Mouse (Mus musculus) adrenal gland, postnatal 36 days (tissue): ENCODE measurements around the gene Igsf3. TPM values are rescaled to one million over a fixed set of nuclear protein-coding genes. Genes with fewer than 3 reads are reported as not detected.

Experiments used
- DNase-seq, 2 experiments: peaks; one replicate each; pipeline ENCODE4 v3.0.0; 2021; ENCODE audit warnings: mixed read lengths in 1 of 2
- total RNA-seq, 2 experiments: library from RNA; stranded (reverse); gene quantifications; 2 replicates each; pipeline ENCODE4 v1.2.3; 2021

The Igsf3 gene
- total RNA-seq, 2 experiments from 2014 or later = 5.2 to 6.7 TPM

GRCm38 (mm10) chr3:101372345-101372980 lies 4.4 kb upstream of the Igsf3 start:
- DNase-seq = peak; percentile 71 to 78

DNA sequence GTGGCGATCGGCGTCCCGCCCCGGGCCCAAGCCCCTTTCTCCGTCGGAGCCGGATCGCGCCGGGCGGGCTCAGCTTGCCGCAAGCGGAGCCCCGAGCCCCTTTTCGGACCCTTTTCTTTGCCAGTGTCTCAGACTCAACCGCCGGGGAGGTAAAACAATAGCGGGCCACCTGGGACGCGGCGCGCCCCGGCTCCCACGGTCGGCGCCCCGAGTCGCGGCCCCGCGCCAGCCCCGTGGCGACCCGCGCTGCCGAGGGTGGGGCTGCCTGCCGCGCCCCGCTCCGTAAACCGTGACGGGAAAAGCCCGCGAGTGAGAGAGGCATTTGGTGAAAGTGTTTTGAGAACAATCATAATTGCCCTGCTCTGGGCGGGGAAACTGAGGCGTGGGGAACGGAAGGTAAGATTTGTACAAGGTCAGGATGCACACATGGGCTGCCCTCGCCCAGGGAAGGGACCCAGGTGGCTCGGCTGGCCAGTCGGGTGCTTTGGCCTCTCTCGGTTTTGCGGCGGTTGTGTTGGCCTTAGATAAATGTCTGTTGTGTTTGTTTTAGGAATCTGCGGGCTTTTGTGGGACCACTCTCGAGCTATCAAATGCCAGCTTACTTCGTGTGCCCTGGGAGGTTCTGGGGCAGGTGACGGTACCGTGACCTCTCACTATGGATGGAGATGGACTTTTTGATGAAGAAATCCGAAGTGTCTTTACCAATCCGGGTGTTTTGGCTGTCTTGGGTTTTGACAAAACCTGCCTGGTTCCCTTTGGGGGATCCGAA lies 557 bp downstream of the Igsf3 start:
- DNase-seq = peak; percentile 17 to 30

DNA sequence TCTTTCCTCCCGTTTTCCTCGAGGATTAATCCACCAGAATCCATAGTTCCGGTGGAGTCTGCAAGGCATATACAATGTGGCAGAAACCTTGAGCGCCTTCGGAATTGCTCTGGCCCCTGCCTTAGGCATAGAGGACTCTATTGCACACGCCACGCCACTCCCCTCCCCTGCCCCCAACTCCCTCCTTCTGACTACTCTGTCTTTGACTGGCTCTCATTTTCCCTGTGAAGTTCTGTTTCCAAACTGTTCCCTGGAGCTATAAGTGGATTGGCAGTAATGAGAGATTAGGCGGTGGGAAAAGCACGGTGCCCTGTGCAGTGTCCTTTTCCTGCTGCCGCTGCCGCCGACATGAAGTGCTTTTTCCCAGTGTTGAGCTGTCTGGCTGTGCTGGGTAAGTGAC lies 1.2 kb downstream of the Igsf3 start:
- DNase-seq = peak; percentile 10 to 19

- DNase-seq = peak; percentile 64 to 85
Observed at GRCm38 (mm10) chr3:101379789-101380188, 2.9 kb downstream of the Igsf3 start.

- DNase-seq = no peak
Observed at GRCm38 (mm10) chr3:101381691-101382090, 4.8 kb downstream of the Igsf3 start.

DNA sequence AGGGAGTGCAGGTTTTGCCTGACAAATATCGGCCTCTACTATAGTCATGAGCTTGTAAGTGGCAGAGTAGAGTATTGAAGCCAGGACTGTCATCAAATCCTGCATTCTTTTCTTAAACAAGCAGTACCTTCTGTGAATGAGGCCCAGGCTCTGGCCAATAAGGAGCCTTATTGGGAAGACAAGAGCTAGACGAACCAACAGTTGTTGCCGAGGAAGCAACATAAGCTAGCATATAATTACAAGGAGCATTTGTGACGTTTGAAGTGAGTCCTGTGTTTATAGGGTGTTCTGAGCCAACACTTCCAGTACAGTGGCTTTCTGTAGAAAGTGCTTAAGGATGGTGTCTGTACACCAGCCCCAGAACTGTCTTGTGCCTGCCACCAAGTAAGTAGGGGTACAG lies 5.9 kb downstream of the Igsf3 start:
- DNase-seq = no peak

GRCm38 (mm10) chr3:101386430-101387016 lies 9.6 kb downstream of the Igsf3 start:
- DNase-seq = no peak

DNA sequence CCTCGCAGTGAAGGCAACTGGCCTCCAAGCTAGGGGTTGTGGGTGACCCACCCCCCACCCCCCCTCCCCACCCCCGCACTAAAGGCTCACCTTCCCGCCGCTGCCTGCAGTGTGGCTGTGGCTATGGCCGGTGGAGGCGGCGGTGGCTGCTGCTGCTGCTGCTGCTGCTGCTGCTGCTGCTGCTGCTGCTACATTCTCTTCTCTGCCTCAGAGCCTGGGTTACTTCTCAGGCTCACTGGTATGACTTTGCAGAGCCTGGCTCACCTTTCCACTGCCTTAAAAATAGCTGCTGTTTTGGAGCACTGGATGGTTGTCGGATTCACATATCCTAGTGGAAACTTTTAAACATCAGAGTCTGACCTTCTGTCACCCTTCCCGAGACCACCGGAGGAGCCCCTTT lies 11.0 kb downstream of the Igsf3 start:
- no peak for DNase-seq

DNA sequence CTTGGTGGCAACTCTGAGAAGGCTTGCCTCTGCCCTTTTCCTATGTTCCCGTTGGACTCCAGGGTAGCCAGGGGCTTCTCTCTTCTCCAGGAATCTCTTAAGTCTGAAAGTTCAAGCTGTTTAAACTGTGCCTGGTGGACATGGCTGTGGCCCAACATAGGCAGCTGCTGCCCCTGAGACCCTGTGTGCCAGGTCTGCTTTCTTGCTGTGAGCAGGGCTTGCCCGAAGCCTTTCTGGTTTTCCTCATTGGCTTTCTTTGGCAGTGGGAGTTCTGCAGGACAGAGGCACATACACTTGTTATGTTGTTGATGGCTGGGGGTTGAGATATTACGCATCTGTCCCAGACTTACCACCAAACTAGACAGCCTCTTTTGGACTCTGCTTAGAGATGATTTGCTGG lies 12.7 kb downstream of the Igsf3 start:
- DNase-seq = no peak

- no peak for DNase-seq
Observed at GRCm38 (mm10) chr3:101390472-101390871, 13.6 kb downstream of the Igsf3 start.

GRCm38 (mm10) chr3:101391991-101392390 lies 15.1 kb downstream of the Igsf3 start:
- no peak for DNase-seq

DNA sequence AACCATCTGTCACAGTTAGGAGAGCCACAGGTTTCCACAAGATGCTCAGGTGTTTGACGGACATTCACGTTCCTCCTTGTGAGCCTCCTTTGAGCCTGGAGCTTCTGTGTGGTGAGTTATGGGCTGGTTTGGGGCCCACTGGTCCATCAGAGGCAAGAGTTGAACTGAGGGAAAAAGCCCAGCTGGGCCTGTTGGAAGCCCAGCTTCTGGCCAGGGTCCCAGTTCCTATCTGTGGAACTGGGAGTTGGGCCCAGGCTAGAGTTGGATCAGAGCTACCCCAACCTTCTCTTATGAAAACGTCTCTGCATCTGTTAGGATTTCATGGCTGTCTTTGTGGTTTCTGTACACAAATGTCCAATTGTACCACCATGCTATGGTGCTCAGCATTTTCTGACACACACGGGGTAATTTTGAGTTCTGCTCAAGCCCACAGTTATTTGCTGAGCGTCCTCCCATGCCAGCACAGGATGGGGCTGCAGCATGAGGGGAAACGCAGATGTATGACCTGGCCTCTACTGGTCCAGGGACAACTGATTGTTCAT lies 16.3 kb downstream of the Igsf3 start:
- DNase-seq = no peak

GRCm38 (mm10) chr3:101393659-101394539 lies 17.0 kb downstream of the Igsf3 start:
- DNase-seq = no peak

GRCm38 (mm10) chr3:101395341-101395740 lies 18.5 kb downstream of the Igsf3 start:
- no peak for DNase-seq

DNA sequence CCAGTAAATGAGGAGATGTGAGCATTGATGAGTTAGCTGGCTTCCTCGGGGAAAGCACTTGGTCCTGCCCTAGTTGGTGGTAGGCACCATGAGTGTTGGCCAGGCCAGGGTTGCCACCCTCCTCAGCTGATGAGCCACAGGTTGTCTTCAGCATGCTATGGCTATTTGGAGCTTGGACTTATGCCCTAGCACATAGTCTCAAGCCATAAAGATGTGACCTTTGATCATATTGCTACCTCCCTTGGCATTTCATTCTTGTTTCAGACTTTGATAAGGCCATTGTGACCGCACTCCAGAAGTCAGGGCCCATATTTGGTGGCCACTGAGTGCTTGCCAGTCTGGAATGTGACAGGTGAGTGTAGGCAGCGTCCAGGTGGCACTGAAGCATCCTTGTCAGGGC lies 19.2 kb downstream of the Igsf3 start:
- no peak for DNase-seq

DNA sequence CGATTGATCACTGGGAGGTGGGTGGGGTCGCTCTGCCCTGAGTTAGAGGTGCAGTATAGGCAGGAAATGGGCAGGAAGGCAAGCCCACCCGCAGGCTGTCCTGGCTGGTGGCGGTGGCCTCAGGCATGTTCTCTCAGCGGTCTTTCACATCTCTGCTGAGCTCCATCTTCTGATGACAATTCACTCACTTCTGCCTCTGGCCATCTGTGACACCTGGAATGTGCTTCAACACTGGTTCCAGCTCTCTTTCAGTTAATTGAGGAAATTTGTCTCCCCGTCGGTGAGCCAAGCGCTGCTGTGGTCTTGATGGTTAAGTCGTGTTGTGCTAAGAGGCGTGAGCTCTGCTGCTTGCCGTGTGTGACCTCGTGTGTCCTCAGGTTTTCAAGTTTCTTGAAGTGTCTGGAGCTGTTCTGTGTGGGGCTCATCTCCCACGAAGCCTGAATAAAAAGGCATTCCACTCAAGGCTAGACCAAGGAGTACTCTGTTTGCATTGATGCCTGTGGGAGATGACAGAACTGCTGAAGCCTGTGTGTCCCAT lies 19.9 kb downstream of the Igsf3 start:
- no peak for DNase-seq

GRCm38 (mm10) chr3:101397422-101397821 lies 20.5 kb downstream of the Igsf3 start:
- no peak for DNase-seq

DNA sequence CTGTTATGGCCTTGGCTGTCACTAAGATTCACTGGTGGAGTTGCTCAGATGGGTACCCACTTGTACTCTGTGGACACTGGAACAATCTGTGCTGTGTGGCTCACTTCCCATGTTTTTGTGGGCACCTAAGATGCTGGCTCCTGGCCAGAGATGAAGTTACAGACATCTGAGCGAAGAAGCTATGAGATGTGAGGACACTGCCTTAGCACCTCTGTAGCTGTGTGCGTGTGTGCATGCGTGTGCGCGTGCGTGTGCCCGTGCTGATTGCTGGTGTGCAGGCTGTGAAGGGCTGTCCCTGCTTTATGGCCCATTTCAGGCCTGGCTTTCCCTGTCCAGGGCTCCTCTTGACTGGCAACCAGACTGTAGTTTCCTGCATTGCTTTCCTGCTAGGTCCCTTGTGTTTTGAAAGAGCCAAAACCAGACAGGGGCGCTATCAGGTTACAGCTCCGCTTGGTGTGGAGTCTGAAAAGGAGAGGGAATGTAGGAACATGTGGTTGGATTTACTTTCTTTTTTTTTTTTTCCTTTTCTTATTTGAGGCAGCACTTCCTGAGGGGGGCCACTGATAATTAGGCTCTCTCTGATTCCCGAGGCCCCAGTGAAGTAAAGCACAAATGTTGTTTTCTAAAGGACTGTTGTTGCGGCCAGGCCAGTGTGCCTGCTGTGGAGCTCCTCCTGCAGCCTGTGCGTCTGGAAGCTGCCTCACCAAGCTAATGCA lies 21.3 kb downstream of the Igsf3 start:
- peak; percentile 41 to 76 for DNase-seq

DNA sequence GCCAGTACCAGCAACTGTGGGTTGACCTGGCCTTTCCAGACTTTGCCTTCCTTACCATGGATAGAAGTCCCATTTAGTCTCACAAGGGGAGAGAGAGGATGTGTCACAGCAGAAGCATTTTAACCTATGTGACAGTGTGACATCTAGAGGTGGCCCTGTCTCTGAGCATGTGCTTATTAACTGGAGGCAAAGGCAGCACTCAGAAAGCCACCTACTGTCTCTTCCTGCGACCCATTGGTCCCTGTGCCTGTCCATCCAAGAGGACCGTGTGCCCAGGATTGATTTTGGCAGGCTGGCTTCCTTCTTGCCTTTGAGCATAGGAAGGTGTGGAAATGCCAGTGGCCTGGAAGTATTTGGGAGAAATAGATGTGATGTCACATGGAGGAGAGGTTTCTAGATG lies 22.0 kb downstream of the Igsf3 start:
- DNase-seq = no peak

- no peak for DNase-seq
Observed at GRCm38 (mm10) chr3:101401501-101401900, 24.6 kb downstream of the Igsf3 start.
